Mouse (Mus musculus): ENCODE data around the gene Rxra. TPM values are rescaled to one million over a fixed set of nuclear protein-coding genes. Genes with fewer than 3 reads are reported as not detected.

Rxra gene
- polyA plus RNA-seq, 1 experiment = 44.9 TPM

GRCm38 (mm10) chr2:27769701-27770100, 93.5 kb downstream of the Rxra start:
- H3K36me3 ChIP-seq (ENCODE audit: control insufficient read depth, insufficient read depth, low read length) = no peaks in the 10 kb centered on the region
- H3K27me3 ChIP-seq (ENCODE audit: control insufficient read depth, insufficient read depth, low read length) = no peaks in the 10 kb centered on the region
- H3K4me3 ChIP-seq (ENCODE audit: extremely low read depth, insufficient read depth, insufficient read length) = no peak overlapping the region
- no peak overlapping the region for H3K27ac ChIP-seq (ENCODE audit: insufficient read depth, low read length)
- no peaks in the 10 kb centered on the region for H3K4me1 ChIP-seq (ENCODE audit: control insufficient read depth, insufficient read depth, insufficient read length)
- no peak for TF ChIP-seq CTCF (IDR thresholded peaks at IDR 0.05; ENCODE audit: extremely low read depth, insufficient read depth, insufficient read length, insufficient replicate concordance)
- no peak for TF ChIP-seq POLR2A (IDR thresholded peaks at IDR 0.05; ENCODE audit: low read depth, low read length)
- DNase-seq (ENCODE audit: low read depth in 1 of 2, low spot score in 2 of 2) = no peak
- WGBS = 36% methylated on average over 5 of the region's 5 CpGs

- Histone ChIP-seq H3K4me1 (ENCODE audit: control insufficient read depth, insufficient read depth, insufficient read length) (no peaks in the 10 kb centered on the region), H3K27ac (ENCODE audit: insufficient read depth, low read length) (no peak overlapping the region), H3K36me3 (ENCODE audit: control insufficient read depth, insufficient read depth, low read length) (no peaks in the 10 kb centered on the region), H3K4me3 (ENCODE audit: extremely low read depth, insufficient read depth, insufficient read length) (no peak overlapping the region), H3K27me3 (ENCODE audit: control insufficient read depth, insufficient read depth, low read length) (no peaks in the 10 kb centered on the region)
- peak in 1 of 2 experiments; percentile 24 for DNase-seq (ENCODE audit: low read depth in 1 of 2, low spot score in 2 of 2)
- TF ChIP-seq POLR2A (IDR thresholded peaks at IDR 0.05; ENCODE audit: low read depth, low read length) = no peak
- TF ChIP-seq CTCF (IDR thresholded peaks at IDR 0.05; ENCODE audit: extremely low read depth, insufficient read depth, insufficient read length, insufficient replicate concordance) = peak; percentile 46; the same call in 1 of the 2 replicates
- 3% methylated on average over 4 of the region's 4 CpGs for WGBS
Observed at GRCm38 (mm10) chr2:27770205-27770604, 94.0 kb downstream of the Rxra start.

GRCm38 (mm10) chr2:27771936-27772335, 95.7 kb downstream of the Rxra start:
- Histone ChIP-seq H3K27ac (ENCODE audit: insufficient read depth, low read length) (no peak overlapping the region), H3K27me3 (ENCODE audit: control insufficient read depth, insufficient read depth, low read length) (no peaks in the 10 kb centered on the region), H3K4me3 (ENCODE audit: extremely low read depth, insufficient read depth, insufficient read length) (no peak overlapping the region), H3K36me3 (ENCODE audit: control insufficient read depth, insufficient read depth, low read length) (no peaks in the 10 kb centered on the region), H3K4me1 (ENCODE audit: control insufficient read depth, insufficient read depth, insufficient read length) (no peaks in the 10 kb centered on the region)
- DNase-seq (ENCODE audit: low read depth in 1 of 2, low spot score in 2 of 2) = peak in 1 of 2 experiments; percentile 34
- TF ChIP-seq POLR2A (IDR thresholded peaks at IDR 0.05; ENCODE audit: low read depth, low read length) (no peak), CTCF (IDR thresholded peaks at IDR 0.05; ENCODE audit: extremely low read depth, insufficient read depth, insufficient read length, insufficient replicate concordance) (peak; percentile 55; the same call in 1 of the 2 replicates)
- WGBS = 37% methylated on average over 7 of the region's 7 CpGs

- Histone ChIP-seq H3K4me1 (ENCODE audit: control insufficient read depth, insufficient read depth, insufficient read length) (no peaks in the 10 kb centered on the region), H3K36me3 (ENCODE audit: control insufficient read depth, insufficient read depth, low read length) (no peaks in the 10 kb centered on the region), H3K27ac (ENCODE audit: insufficient read depth, low read length) (no peak overlapping the region), H3K27me3 (ENCODE audit: control insufficient read depth, insufficient read depth, low read length) (no peaks in the 10 kb centered on the region), H3K4me3 (ENCODE audit: extremely low read depth, insufficient read depth, insufficient read length) (no peak overlapping the region)
- DNase-seq (ENCODE audit: low read depth in 1 of 2, low spot score in 2 of 2) = no peak
- no peak for TF ChIP-seq POLR2A (IDR thresholded peaks at IDR 0.05; ENCODE audit: low read depth, low read length)
- TF ChIP-seq CTCF (IDR thresholded peaks at IDR 0.05; ENCODE audit: extremely low read depth, insufficient read depth, insufficient read length, insufficient replicate concordance) = no peak
- 91% methylated on average over 7 of the region's 7 CpGs for WGBS
Observed at GRCm38 (mm10) chr2:27772841-27773388, 96.7 kb downstream of the Rxra start.

GRCm38 (mm10) chr2:27773980-27774730, 97.9 kb downstream of the Rxra start:
- H3K27me3 ChIP-seq (ENCODE audit: control insufficient read depth, insufficient read depth, low read length) = no peaks in the 10 kb centered on the region
- peak overlapping the region; percentile 46; the same call in 1 of the 2 replicates for H3K27ac ChIP-seq (ENCODE audit: insufficient read depth, low read length)
- H3K36me3 ChIP-seq (ENCODE audit: control insufficient read depth, insufficient read depth, low read length) = no peaks in the 10 kb centered on the region
- H3K4me3 ChIP-seq (ENCODE audit: extremely low read depth, insufficient read depth, insufficient read length) = no peak overlapping the region
- no peak for DNase-seq (ENCODE audit: low read depth in 1 of 2, low spot score in 2 of 2)
- no peak for TF ChIP-seq POLR2A (IDR thresholded peaks at IDR 0.05; ENCODE audit: low read depth, low read length)
- no peak for TF ChIP-seq CTCF (IDR thresholded peaks at IDR 0.05; ENCODE audit: extremely low read depth, insufficient read depth, insufficient read length, insufficient replicate concordance)
- 77% methylated on average over 24 of the region's 24 CpGs for WGBS
- no peaks in the 10 kb centered on the region for H3K4me1 ChIP-seq (ENCODE audit: control insufficient read depth, insufficient read depth, insufficient read length)

GRCm38 (mm10) chr2:27775006-27775405, 98.8 kb downstream of the Rxra start:
- Histone ChIP-seq H3K27me3 (ENCODE audit: control insufficient read depth, insufficient read depth, low read length) (no peaks in the 10 kb centered on the region), H3K36me3 (ENCODE audit: control insufficient read depth, insufficient read depth, low read length) (no peaks in the 10 kb centered on the region), H3K4me3 (ENCODE audit: extremely low read depth, insufficient read depth, insufficient read length) (no peak overlapping the region), H3K4me1 (ENCODE audit: control insufficient read depth, insufficient read depth, insufficient read length) (no peaks in the 10 kb centered on the region), H3K27ac (ENCODE audit: insufficient read depth, low read length) (no peak overlapping the region)
- WGBS = 92% methylated on average over 10 of the region's 10 CpGs
- TF ChIP-seq POLR2A (IDR thresholded peaks at IDR 0.05; ENCODE audit: low read depth, low read length) = no peak
- no peak for TF ChIP-seq CTCF (IDR thresholded peaks at IDR 0.05; ENCODE audit: extremely low read depth, insufficient read depth, insufficient read length, insufficient replicate concordance)
- DNase-seq (ENCODE audit: low read depth in 1 of 2, low spot score in 2 of 2) = no peak

GRCm38 (mm10) chr2:27775625-27776024, 99.4 kb downstream of the Rxra start:
- H3K36me3 ChIP-seq (ENCODE audit: control insufficient read depth, insufficient read depth, low read length) = no peaks in the 10 kb centered on the region
- no peaks in the 10 kb centered on the region for H3K27me3 ChIP-seq (ENCODE audit: control insufficient read depth, insufficient read depth, low read length)
- no peaks in the 10 kb centered on the region for H3K4me1 ChIP-seq (ENCODE audit: control insufficient read depth, insufficient read depth, insufficient read length)
- no peak for DNase-seq (ENCODE audit: low read depth in 1 of 2, low spot score in 2 of 2)
- TF ChIP-seq CTCF (IDR thresholded peaks at IDR 0.05; ENCODE audit: extremely low read depth, insufficient read depth, insufficient read length, insufficient replicate concordance) = no peak
- TF ChIP-seq POLR2A (IDR thresholded peaks at IDR 0.05; ENCODE audit: low read depth, low read length) = no peak
- H3K27ac ChIP-seq (ENCODE audit: insufficient read depth, low read length) = no peak overlapping the region
- H3K4me3 ChIP-seq (ENCODE audit: extremely low read depth, insufficient read depth, insufficient read length) = no peak overlapping the region
- WGBS = 74% methylated on average over 5 of the region's 5 CpGs

All from spleen, adult 2 months (tissue).